Mouse (Mus musculus): ENCODE measurements around the gene Fshr.
"Not testable (repeated sequence)": the region's sequence is repeated elsewhere in the genome, so short reads cannot be mapped to it uniquely, and the experiment has no call there.

The Fshr gene

GRCm38 (mm10) chr17:89200575-89200974 is at the start of gene Fshr:
Gene Fshr, minus strand, starts transcription at chr17:89200675.
- DNase-seq: no peak

GRCm38 (mm10) chr17:89202181-89202580 is 1.7 kb upstream of the Fshr start:
- DNase-seq: no peak

- DNase-seq: no peak
Observed at GRCm38 (mm10) chr17:89173545-89173944, 26.9 kb downstream of the Fshr start.

GRCm38 (mm10) chr17:89164773-89165172 is 35.7 kb downstream of the Fshr start:
- no peak for DNase-seq

GRCm38 (mm10) chr17:89162475-89162874 is 38.0 kb downstream of the Fshr start:
- no peak for DNase-seq

- not testable (repeated sequence) for DNase-seq
Observed at GRCm38 (mm10) chr17:89159343-89159742, 41.1 kb downstream of the Fshr start.

- DNase-seq: no peak
Observed at GRCm38 (mm10) chr17:89144806-89145205, 55.7 kb downstream of the Fshr start.

GRCm38 (mm10) chr17:89120023-89120422 is 80.5 kb downstream of the Fshr start:
- no peak for DNase-seq

GRCm38 (mm10) chr17:89119250-89119649 is 81.2 kb downstream of the Fshr start:
- no peak for DNase-seq

- no peak for DNase-seq
Observed at GRCm38 (mm10) chr17:89113944-89114343, 86.5 kb downstream of the Fshr start.

GRCm38 (mm10) chr17:89100719-89101350 is 99.6 kb downstream of the Fshr start:
- no peak for DNase-seq

- DNase-seq: not testable (repeated sequence)
Observed at GRCm38 (mm10) chr17:89099733-89100132, 100.7 kb downstream of the Fshr start.

GRCm38 (mm10) chr17:89089692-89090475 is 110.6 kb downstream of the Fshr start:
- no peak for DNase-seq

- no peak for DNase-seq
Observed at GRCm38 (mm10) chr17:89082897-89083296, 117.6 kb downstream of the Fshr start.

GRCm38 (mm10) chr17:89079706-89080105 is 120.8 kb downstream of the Fshr start:
- DNase-seq: no peak

- no peak for DNase-seq
Observed at GRCm38 (mm10) chr17:89064327-89065095, 136.0 kb downstream of the Fshr start.

GRCm38 (mm10) chr17:89062348-89062949 is 138.0 kb downstream of the Fshr start:
- no peak for DNase-seq

- no peak for DNase-seq
Observed at GRCm38 (mm10) chr17:89051031-89051563, 149.4 kb downstream of the Fshr start.

GRCm38 (mm10) chr17:89049071-89049470 is 151.4 kb downstream of the Fshr start:
- no peak for DNase-seq

GRCm38 (mm10) chr17:89046016-89046415 is 154.5 kb downstream of the Fshr start:
- DNase-seq: no peak

GRCm38 (mm10) chr17:89036723-89037122 is 163.8 kb downstream of the Fshr start:
- no peak for DNase-seq

GRCm38 (mm10) chr17:89036049-89036448 is 164.4 kb downstream of the Fshr start:
- no peak for DNase-seq

- DNase-seq: no peak
Observed at GRCm38 (mm10) chr17:89034627-89035026, 165.8 kb downstream of the Fshr start.

Measured in kidney, adult 8-10 months (tissue).